Mouse (Mus musculus): Measurements from ENCODE around the gene Mvk. TPM values are rescaled to one million over a fixed set of nuclear protein-coding genes. Genes with fewer than 3 reads are reported as not detected.

Gene Mvk
- polyA plus RNA-seq, 1 experiment = not detected

GRCm38 (mm10) chr5:114434359-114434758, 9.7 kb upstream of the Mvk start:
- H3K27ac ChIP-seq (ENCODE audit: insufficient read depth, low read depth, low read length) = no peak overlapping the region
- TF ChIP-seq CTCF (IDR thresholded peaks at IDR 0.05; ENCODE audit: insufficient read depth, low read depth, low read length) = no peak
- TF ChIP-seq POLR2A (IDR thresholded peaks at IDR 0.05; ENCODE audit: insufficient read depth, low read depth, low read length) = no peak
- WGBS = 82% methylated on average over 8 of the region's 8 CpGs
- no peaks in the 10 kb centered on the region for H3K4me1 ChIP-seq (ENCODE audit: control insufficient read depth, insufficient read depth, low read length)
- no peak overlapping the region for H3K4me3 ChIP-seq (ENCODE audit: insufficient read depth, low read depth, low read length)

- no peak for TF ChIP-seq POLR2A (IDR thresholded peaks at IDR 0.05; ENCODE audit: insufficient read depth, low read depth, low read length)
- Histone ChIP-seq H3K4me3 (ENCODE audit: insufficient read depth, low read depth, low read length) (no peak overlapping the region), H3K27ac (ENCODE audit: insufficient read depth, low read depth, low read length) (no peak overlapping the region), H3K4me1 (ENCODE audit: control insufficient read depth, insufficient read depth, low read length) (no peaks in the 10 kb centered on the region)
- 89% methylated on average over 14 of the region's 14 CpGs for WGBS
These were observed 8.5 kb upstream of the Mvk start for GRCm38 (mm10) chr5:114435588-114435987.

- Histone ChIP-seq H3K27ac (ENCODE audit: insufficient read depth, low read depth, low read length) (no peak overlapping the region), H3K4me3 (ENCODE audit: insufficient read depth, low read depth, low read length) (peak overlapping the region; percentile 72), H3K4me1 (ENCODE audit: control insufficient read depth, insufficient read depth, low read length) (peaks cover 9% of the 10 kb centered on the region; the same call in 1 of the 2 replicates)
- WGBS = under 1% methylated on average over 21 of the region's 21 CpGs
- TF ChIP-seq POLR2A (IDR thresholded peaks at IDR 0.05; ENCODE audit: insufficient read depth, low read depth, low read length) = no peak
These were observed 261 bp downstream of the Mvk start for GRCm38 (mm10) chr5:114444368-114444692.

- no peak overlapping the region for H3K27ac ChIP-seq (ENCODE audit: insufficient read depth, low read depth, low read length)
- no peak overlapping the region for H3K4me3 ChIP-seq (ENCODE audit: insufficient read depth, low read depth, low read length)
- no peak for TF ChIP-seq CTCF (IDR thresholded peaks at IDR 0.05; ENCODE audit: insufficient read depth, low read depth, low read length)
- TF ChIP-seq POLR2A (IDR thresholded peaks at IDR 0.05; ENCODE audit: insufficient read depth, low read depth, low read length) = no peak
- WGBS = 93% methylated on average over 4 of the region's 4 CpGs
- H3K4me1 ChIP-seq (ENCODE audit: control insufficient read depth, insufficient read depth, low read length) = 0 out of 2 replicates have a peak, but pooled peaks cover 5% of the 10 kb centered on the region
These were observed 4.9 kb downstream of the Mvk start for GRCm38 (mm10) chr5:114449011-114449410.

GRCm38 (mm10) chr5:114456287-114456686, 12.2 kb downstream of the Mvk start:
- Histone ChIP-seq H3K4me1 (ENCODE audit: control insufficient read depth, insufficient read depth, low read length) (peaks cover 7% of the 10 kb centered on the region), H3K4me3 (ENCODE audit: insufficient read depth, low read depth, low read length) (no peak overlapping the region), H3K27ac (ENCODE audit: insufficient read depth, low read depth, low read length) (no peak overlapping the region)
- WGBS = 84% methylated on average over 9 of the region's 9 CpGs
- TF ChIP-seq CTCF (IDR thresholded peaks at IDR 0.05; ENCODE audit: insufficient read depth, low read depth, low read length) (no peak), POLR2A (IDR thresholded peaks at IDR 0.05; ENCODE audit: insufficient read depth, low read depth, low read length) (no peak)

- no peak overlapping the region for H3K4me3 ChIP-seq (ENCODE audit: insufficient read depth, low read depth, low read length)
- WGBS = 65% methylated on average over 16 of the region's 16 CpGs
- no peak for TF ChIP-seq POLR2A (IDR thresholded peaks at IDR 0.05; ENCODE audit: insufficient read depth, low read depth, low read length)
- TF ChIP-seq CTCF (IDR thresholded peaks at IDR 0.05; ENCODE audit: insufficient read depth, low read depth, low read length) = no peak
- H3K27ac ChIP-seq (ENCODE audit: insufficient read depth, low read depth, low read length) = no peak overlapping the region
- peaks cover 9% of the 10 kb centered on the region for H3K4me1 ChIP-seq (ENCODE audit: control insufficient read depth, insufficient read depth, low read length)
These were observed 13.0 kb downstream of the Mvk start for GRCm38 (mm10) chr5:114456995-114457605.

- Histone ChIP-seq H3K4me1 (ENCODE audit: control insufficient read depth, insufficient read depth, low read length) (peaks cover 24% of the 10 kb centered on the region), H3K27ac (ENCODE audit: insufficient read depth, low read depth, low read length) (no peak overlapping the region), H3K4me3 (ENCODE audit: insufficient read depth, low read depth, low read length) (no peak overlapping the region)
- TF ChIP-seq CTCF (IDR thresholded peaks at IDR 0.05; ENCODE audit: insufficient read depth, low read depth, low read length) (peak; percentile 90), POLR2A (IDR thresholded peaks at IDR 0.05; ENCODE audit: insufficient read depth, low read depth, low read length) (no peak)
- WGBS = 9% methylated on average over 7 of the region's 7 CpGs
These were observed 17.2 kb downstream of the Mvk start for GRCm38 (mm10) chr5:114461238-114461637.

GRCm38 (mm10) chr5:114462067-114463040, 18.3 kb downstream of the Mvk start:
- Histone ChIP-seq H3K4me3 (ENCODE audit: insufficient read depth, low read depth, low read length) (no peak overlapping the region), H3K27ac (ENCODE audit: insufficient read depth, low read depth, low read length) (no peak overlapping the region), H3K4me1 (ENCODE audit: control insufficient read depth, insufficient read depth, low read length) (peaks cover 29% of the 10 kb centered on the region)
- 84% methylated on average over 24 of the region's 24 CpGs for WGBS
- TF ChIP-seq CTCF (IDR thresholded peaks at IDR 0.05; ENCODE audit: insufficient read depth, low read depth, low read length) (no peak), POLR2A (IDR thresholded peaks at IDR 0.05; ENCODE audit: insufficient read depth, low read depth, low read length) (no peak)

- Histone ChIP-seq H3K4me1 (ENCODE audit: control insufficient read depth, insufficient read depth, low read length) (peaks cover 36% of the 10 kb centered on the region), H3K4me3 (ENCODE audit: insufficient read depth, low read depth, low read length) (no peak overlapping the region), H3K27ac (ENCODE audit: insufficient read depth, low read depth, low read length) (no peak overlapping the region)
- TF ChIP-seq POLR2A (IDR thresholded peaks at IDR 0.05; ENCODE audit: insufficient read depth, low read depth, low read length) = no peak
- TF ChIP-seq CTCF (IDR thresholded peaks at IDR 0.05; ENCODE audit: insufficient read depth, low read depth, low read length) = no peak
- WGBS = 84% methylated on average over 2 of the region's 2 CpGs
These were observed 20.5 kb downstream of the Mvk start for GRCm38 (mm10) chr5:114464561-114464960.

All from olfactory bulb, adult 2 months (tissue).